Mouse (Mus musculus) lung, postnatal 0 days (tissue): ENCODE measurements around the gene Isx. TPM values are rescaled to one million over a fixed set of nuclear protein-coding genes. Genes with fewer than 3 reads are reported as not detected.

Source experiments
- ATAC-seq: fragments of 200-750 bp; cut with Nextera tagmentation; 2 replicates; pipeline ENCODE4 v1.8.0; 2017; ENCODE audit warnings: moderate library complexity
- DNase-seq: peaks from one replicate; pipeline ENCODE4 v3.0.0-alpha.2; 2016; ENCODE audit warnings: low spot score
- H3K27ac ChIP-seq: fragments of 300-500 bp; sonication (generic); 2 replicates; pipeline ENCODE4 v1.5.1; 2014; ENCODE audit warnings: antibody characterized with exemption, mild to moderate bottlenecking, low read length, mixed read lengths
- H3K27me3 ChIP-seq: fragments of 300-500 bp; sonication (generic); replicated peaks from 2 replicates; pipeline ENCODE4 v1.6.1; 2014; ENCODE audit warnings: low read length, mixed read lengths; ENCODE audit not compliant: insufficient read depth
- H3K36me3 ChIP-seq: fragments of 300-500 bp; sonication (generic); 2 replicates; pipeline ENCODE4 v1.6.1; 2014; ENCODE audit warnings: low read length, mixed read lengths; ENCODE audit not compliant: insufficient read depth
- H3K4me1 ChIP-seq: fragments of 300-500 bp; sonication (generic); 2 replicates; pipeline ENCODE4 v1.6.1; 2014; ENCODE audit warnings: antibody characterized with exemption, low read depth, low read length, mixed read lengths; ENCODE audit not compliant: insufficient read depth
- H3K4me2 ChIP-seq: fragments of 300-500 bp; sonication (generic); replicated peaks from 2 replicates; pipeline ENCODE4 v1.6.1; 2014; ENCODE audit warnings: low read depth, mild to moderate bottlenecking, low read length, moderate library complexity, mixed read lengths
- H3K4me3 ChIP-seq: fragments of 300-500 bp; sonication (generic); 2 replicates; pipeline ENCODE4 v1.5.1; 2014; ENCODE audit warnings: low read depth, low read length
- H3K9ac ChIP-seq: fragments of 300-500 bp; sonication (generic); replicated peaks from 2 replicates; pipeline ENCODE4 v1.6.1; 2014; ENCODE audit warnings: low read depth, mild to moderate bottlenecking
- H3K9me3 ChIP-seq: fragments of 300-500 bp; sonication (generic); 2 replicates; pipeline ENCODE4 v1.6.1; 2016; ENCODE audit warnings: low read length, mixed read lengths
- CTCF ChIP-seq: IDR thresholded peaks from 2 replicates; pipeline ENCODE4 v1.5.1; 2016; ENCODE audit warnings: antibody characterized with exemption, mild to moderate bottlenecking
- EP300 ChIP-seq: IDR thresholded peaks from 2 replicates; pipeline ENCODE4 v1.6.1; 2016; ENCODE audit warnings: antibody characterized with exemption, mild to moderate bottlenecking, control low read depth
- WGBS: fragments of 180-500 bp; shearing (Covaris S2); extraction: QIAGEN DNeasy Blood & Tissue Kit; methylation state at CpG from one replicate; pipeline ENCODE4 v1.1.7; 2014; 5-methylcytosine and 5-hydroxymethylcytosine counted together
- polyA plus RNA-seq: library from polyadenylated mRNA; unstranded; fragments of >200 nt; fragmentation: Nextera tagmentation; extraction: Ambion mirVana; gene quantifications from 2 replicates; pipeline ENCODE4 v1.2.1, GENCODE M21; 2015

Gene Isx
- polyA plus RNA-seq, 1 experiment from 2014 or later: not detected

GRCm38 (mm10) chr8:74870346-74870949 lies 2.5 kb upstream of the Isx start:
- H3K9ac ChIP-seq: no peak overlapping the region
- TF ChIP-seq CTCF (no peak), EP300 (no peak)
- H3K36me3 ChIP-seq: no peaks in the 10 kb centered on the region
- no peak for DNase-seq
- H3K4me3 ChIP-seq: no peak overlapping the region
- H3K4me1 ChIP-seq: no peaks in the 10 kb centered on the region
- H3K27ac ChIP-seq: no peak overlapping the region
- H3K9me3 ChIP-seq: no peaks in the 10 kb centered on the region
- 75% methylated on average over 4 of the region's 4 CpGs for WGBS
- no peak overlapping the region for H3K4me2 ChIP-seq
- H3K27me3 ChIP-seq: no peaks in the 10 kb centered on the region
- ATAC-seq: no peak

- H3K4me3 ChIP-seq: no peak overlapping the region
- no peak overlapping the region for H3K4me2 ChIP-seq
- no peak overlapping the region for H3K27ac ChIP-seq
- TF ChIP-seq CTCF (no peak), EP300 (no peak)
- no peak overlapping the region for H3K9ac ChIP-seq
- no peaks in the 10 kb centered on the region for H3K9me3 ChIP-seq
- DNase-seq (no peak), ATAC-seq (no peak)
- H3K36me3 ChIP-seq: no peaks in the 10 kb centered on the region
- no peaks in the 10 kb centered on the region for H3K4me1 ChIP-seq
- no peaks in the 10 kb centered on the region for H3K27me3 ChIP-seq
- 18% methylated on average over 4 of the region's 4 CpGs for WGBS
Observed at GRCm38 (mm10) chr8:74871686-74872085, 1.3 kb upstream of the Isx start.

DNA sequence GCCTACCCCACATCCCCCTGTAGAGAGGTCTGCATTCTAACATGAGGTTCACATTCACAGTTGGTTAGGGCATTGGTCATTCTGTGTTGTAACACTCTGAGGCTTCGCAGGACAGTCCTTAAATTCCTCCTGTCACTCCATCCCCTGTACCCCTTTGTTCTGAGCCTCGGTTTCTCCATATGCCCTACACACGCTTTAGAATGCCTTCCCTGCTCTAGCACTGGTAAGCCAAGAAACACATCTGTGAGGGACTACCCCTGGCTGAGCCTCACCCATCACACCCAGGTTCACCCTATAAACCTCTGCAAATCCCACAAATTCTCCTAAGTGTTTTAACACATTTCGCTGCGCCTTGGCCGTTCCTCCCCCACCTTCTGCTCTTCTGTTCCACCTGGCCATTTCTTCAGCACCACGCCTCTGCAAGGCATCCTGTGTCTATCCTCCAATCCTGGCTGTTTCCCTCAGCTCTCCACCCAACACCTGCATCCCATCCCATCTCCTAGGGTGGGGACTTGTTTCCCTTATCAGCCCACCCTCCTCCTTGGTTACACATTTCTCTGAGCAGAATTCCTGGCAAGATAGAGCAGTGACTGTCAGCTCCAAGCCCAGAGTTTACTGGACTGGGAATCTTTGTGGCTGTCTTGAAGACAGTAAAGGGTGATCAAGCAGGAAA lies 686 bp upstream of the Isx start:
- WGBS: 73% methylated on average over 7 of the region's 7 CpGs
- ATAC-seq: no peak
- H3K9me3 ChIP-seq: no peaks in the 10 kb centered on the region

GRCm38 (mm10) chr8:74874565-74874964 lies 1.6 kb downstream of the Isx start:
- H3K27ac ChIP-seq: no peak overlapping the region
- DNase-seq (no peak), ATAC-seq (no peak)
- H3K4me3 ChIP-seq: no peak overlapping the region
- no peaks in the 10 kb centered on the region for H3K9me3 ChIP-seq
- H3K9ac ChIP-seq: no peak overlapping the region
- H3K27me3 ChIP-seq: no peaks in the 10 kb centered on the region
- TF ChIP-seq EP300 (no peak), CTCF (no peak)
- WGBS: 54% methylated on average over 2 of the region's 2 CpGs
- H3K36me3 ChIP-seq: no peaks in the 10 kb centered on the region
- H3K4me1 ChIP-seq: no peaks in the 10 kb centered on the region
- H3K4me2 ChIP-seq: no peak overlapping the region

More for the DNA sequence above, 686 bp upstream of the Isx start:
- Histone ChIP-seq H3K4me3 (no peak overlapping the region), H3K4me2 (no peak overlapping the region), H3K36me3 (no peaks in the 10 kb centered on the region), H3K9ac (no peak overlapping the region), H3K4me1 (no peaks in the 10 kb centered on the region), H3K27ac (no peak overlapping the region), H3K27me3 (no peaks in the 10 kb centered on the region)
- TF ChIP-seq CTCF (no peak), EP300 (no peak)
- DNase-seq: no peak

GRCm38 (mm10) chr8:74878637-74879036 lies 5.7 kb downstream of the Isx start:
- no peak for ATAC-seq
- no peak for DNase-seq
- H3K27me3 ChIP-seq: no peaks in the 10 kb centered on the region
- no peaks in the 10 kb centered on the region for H3K36me3 ChIP-seq
- H3K4me3 ChIP-seq: no peak overlapping the region
- H3K4me1 ChIP-seq: no peaks in the 10 kb centered on the region
- TF ChIP-seq EP300 (no peak), CTCF (no peak)
- no peak overlapping the region for H3K9ac ChIP-seq
- H3K27ac ChIP-seq: no peak overlapping the region
- WGBS: 83% methylated on average over 3 of the region's 3 CpGs
- H3K4me2 ChIP-seq: no peak overlapping the region
- no peaks in the 10 kb centered on the region for H3K9me3 ChIP-seq

GRCm38 (mm10) chr8:74888763-74889162 lies 15.8 kb downstream of the Isx start:
- no peak for TF ChIP-seq EP300
- H3K27me3 ChIP-seq: no peaks in the 10 kb centered on the region
- no peak overlapping the region for H3K4me3 ChIP-seq
- no peaks in the 10 kb centered on the region for H3K9me3 ChIP-seq
- no peaks in the 10 kb centered on the region for H3K4me1 ChIP-seq
- H3K36me3 ChIP-seq: no peaks in the 10 kb centered on the region
- no peak overlapping the region for H3K27ac ChIP-seq
- no peak for ATAC-seq
- no peak for DNase-seq
- 83% methylated on average over 1 of the region's 1 CpGs for WGBS
- no peak overlapping the region for H3K4me2 ChIP-seq
- no peak overlapping the region for H3K9ac ChIP-seq
